Mouse (Mus musculus): ENCODE measurements around the gene Eif4a1. TPM values are rescaled to one million over a fixed set of nuclear protein-coding genes. Genes with fewer than 3 reads are reported as not detected.

Gene Eif4a1
- total RNA-seq, 1 experiment: 1,948 TPM

GRCm38 (mm10) chr11:69635471-69635870 lies 36.8 kb downstream of the Eif4a1 start:
- peaks cover 10% of the 10 kb centered on the region for H3K36me3 ChIP-seq (ENCODE audit: control insufficient read depth, insufficient read depth, low read length, poor library complexity, severe bottlenecking)
- no peak for TF ChIP-seq MAFK (IDR thresholded peaks at IDR 0.05; ENCODE audit: insufficient read depth, low read depth, low read length)
- TF ChIP-seq HCFC1 (IDR thresholded peaks at IDR 0.05; ENCODE audit: borderline replicate concordance, insufficient read depth, low read length): no peak
- TF ChIP-seq ZC3H11A (IDR thresholded peaks at IDR 0.05; ENCODE audit: borderline replicate concordance, low read depth, low read length): no peak
- no peak for TF ChIP-seq ZNF384 (IDR thresholded peaks at IDR 0.05; ENCODE audit: low read depth, low read length)
- TF ChIP-seq CHD2 (IDR thresholded peaks at IDR 0.05; ENCODE audit: low read depth, low read length): no peak
- no peak overlapping the region for H3K9ac ChIP-seq (ENCODE audit: insufficient read depth, low read depth, low read length, poor library complexity, severe bottlenecking)
- no peaks in the 10 kb centered on the region for H3K9me3 ChIP-seq (ENCODE audit: control insufficient read depth, insufficient read depth, low read depth, low read length)
- H3K27ac ChIP-seq (ENCODE audit: insufficient read depth, low read depth, low read length, poor library complexity, severe bottlenecking): no peak overlapping the region
- in situ Hi-C loops (cut with MboI; ENCODE audit: low sequenced_read_pairs in 2 of 2, unreplicated experiment in 2 of 2): no loop called here
- DNase-seq (ENCODE audit: low read depth, low spot score): no peak
- H3K4me1 ChIP-seq (ENCODE audit: control insufficient read depth in 2 of 2, insufficient read depth in 2 of 2, low read length in 2 of 2, poor library complexity in 1 of 2): peaks cover 2 to 6% of the 10 kb centered on the region in 2 experiments; a peak in 2 of 4 replicates
- H3K4me3 ChIP-seq (ENCODE audit: insufficient read depth in 1 of 2, low read depth in 1 of 2, low read length in 2 of 2, poor library complexity in 1 of 2, severe bottlenecking in 1 of 2): no peak overlapping the region

- Histone ChIP-seq H3K36me3 (ENCODE audit: control insufficient read depth, insufficient read depth, low read length, poor library complexity, severe bottlenecking) (peaks cover 3% of the 10 kb centered on the region; the same call in 1 of the 2 replicates), H3K4me3 (ENCODE audit: insufficient read depth in 1 of 2, low read depth in 1 of 2, low read length in 2 of 2, poor library complexity in 1 of 2, severe bottlenecking in 1 of 2) (peak overlapping the region; percentile 85 to 96), H3K9me3 (ENCODE audit: control insufficient read depth, insufficient read depth, low read depth, low read length) (no peaks in the 10 kb centered on the region), H3K9ac (ENCODE audit: insufficient read depth, low read depth, low read length, poor library complexity, severe bottlenecking) (peak overlapping the region; percentile 96), H3K27ac (ENCODE audit: insufficient read depth, low read depth, low read length, poor library complexity, severe bottlenecking) (peak overlapping the region; percentile 89), H3K4me1 (ENCODE audit: control insufficient read depth in 2 of 2, insufficient read depth in 2 of 2, low read length in 2 of 2, poor library complexity in 1 of 2) (peaks cover 2 to 6% of the 10 kb centered on the region in 2 experiments; a peak in 2 of 4 replicates)
- no peak for DNase-seq (ENCODE audit: low read depth, low spot score)
- in situ Hi-C loops (cut with MboI; ENCODE audit: low sequenced_read_pairs in 2 of 2, unreplicated experiment in 2 of 2): no loop called here
- TF ChIP-seq ZNF384 (IDR thresholded peaks at IDR 0.05; ENCODE audit: low read depth, low read length): peak; percentile 94
- no peak for TF ChIP-seq ZC3H11A (IDR thresholded peaks at IDR 0.05; ENCODE audit: borderline replicate concordance, low read depth, low read length)
Measured at GRCm38 (mm10) chr11:69633128-69633866, 38.9 kb downstream of the Eif4a1 start.

GRCm38 (mm10) chr11:69632284-69633089 lies 39.7 kb downstream of the Eif4a1 start, which contains the start of gene Fxr2:
Gene Fxr2 (plus strand): TSS chr11:69632990.
- Histone ChIP-seq H3K4me1 (ENCODE audit: control insufficient read depth in 2 of 2, insufficient read depth in 2 of 2, low read length in 2 of 2, poor library complexity in 1 of 2) (peaks cover 2 to 6% of the 10 kb centered on the region in 2 experiments; a peak in 2 of 4 replicates), H3K36me3 (ENCODE audit: control insufficient read depth, insufficient read depth, low read length, poor library complexity, severe bottlenecking) (peaks cover 3% of the 10 kb centered on the region; the same call in 1 of the 2 replicates), H3K27ac (ENCODE audit: insufficient read depth, low read depth, low read length, poor library complexity, severe bottlenecking) (peak within 1 kb of the TSS; percentile 89), H3K4me3 (ENCODE audit: insufficient read depth in 1 of 2, low read depth in 1 of 2, low read length in 2 of 2, poor library complexity in 1 of 2, severe bottlenecking in 1 of 2) (peak within 1 kb of the TSS; percentile 85 to 96), H3K9ac (ENCODE audit: insufficient read depth, low read depth, low read length, poor library complexity, severe bottlenecking) (peak within 1 kb of the TSS; percentile 96), H3K9me3 (ENCODE audit: control insufficient read depth, insufficient read depth, low read depth, low read length) (no peaks in the 10 kb centered on the region)
- peak; percentile 100 for DNase-seq (ENCODE audit: low read depth, low spot score)
- TF ChIP-seq ZNF384 (IDR thresholded peaks at IDR 0.05; ENCODE audit: low read depth, low read length): peak; percentile 98
- TF ChIP-seq MAFK (IDR thresholded peaks at IDR 0.05; ENCODE audit: insufficient read depth, low read depth, low read length): no peak
- no peak for TF ChIP-seq ZC3H11A (IDR thresholded peaks at IDR 0.05; ENCODE audit: borderline replicate concordance, low read depth, low read length)
- no peak for TF ChIP-seq CHD2 (IDR thresholded peaks at IDR 0.05; ENCODE audit: low read depth, low read length)
- peak; percentile 59; the same call in 1 of the 2 replicates for TF ChIP-seq HCFC1 (IDR thresholded peaks at IDR 0.05; ENCODE audit: borderline replicate concordance, insufficient read depth, low read length)
- in situ Hi-C loops (cut with MboI; ENCODE audit: low sequenced_read_pairs in 2 of 2, unreplicated experiment in 2 of 2): no loop called here

- Histone ChIP-seq H3K9me3 (ENCODE audit: control insufficient read depth, insufficient read depth, low read depth, low read length) (no peaks in the 10 kb centered on the region), H3K4me3 (ENCODE audit: insufficient read depth in 1 of 2, low read depth in 1 of 2, low read length in 2 of 2, poor library complexity in 1 of 2, severe bottlenecking in 1 of 2) (no peak overlapping the region), H3K36me3 (ENCODE audit: control insufficient read depth, insufficient read depth, low read length, poor library complexity, severe bottlenecking) (no peaks in the 10 kb centered on the region), H3K4me1 (ENCODE audit: control insufficient read depth in 2 of 2, insufficient read depth in 2 of 2, low read length in 2 of 2, poor library complexity in 1 of 2) (peaks cover 0 to 3% of the 10 kb centered on the region in 2 experiments; a peak in 1 of 4 replicates), H3K27ac (ENCODE audit: insufficient read depth, low read depth, low read length, poor library complexity, severe bottlenecking) (no peak overlapping the region), H3K9ac (ENCODE audit: insufficient read depth, low read depth, low read length, poor library complexity, severe bottlenecking) (no peak overlapping the region)
- in situ Hi-C loops (cut with MboI; ENCODE audit: low sequenced_read_pairs in 2 of 2, unreplicated experiment in 2 of 2): no loop called here
- no peak for DNase-seq (ENCODE audit: low read depth, low spot score)
- TF ChIP-seq CHD2 (IDR thresholded peaks at IDR 0.05; ENCODE audit: low read depth, low read length): no peak
- TF ChIP-seq MAFK (IDR thresholded peaks at IDR 0.05; ENCODE audit: insufficient read depth, low read depth, low read length): no peak
- TF ChIP-seq ZNF384 (IDR thresholded peaks at IDR 0.05; ENCODE audit: low read depth, low read length): no peak
- TF ChIP-seq HCFC1 (IDR thresholded peaks at IDR 0.05; ENCODE audit: borderline replicate concordance, insufficient read depth, low read length): no peak
- no peak for TF ChIP-seq ZC3H11A (IDR thresholded peaks at IDR 0.05; ENCODE audit: borderline replicate concordance, low read depth, low read length)
Measured at GRCm38 (mm10) chr11:69629802-69630201, 42.4 kb downstream of the Eif4a1 start.

Data from ES-E14 (cell line).